Mouse (Mus musculus) MEL (cell line): ENCODE measurements around the gene Cpsf6. TPM values are rescaled to one million over a fixed set of nuclear protein-coding genes. Genes with fewer than 3 reads are reported as not detected.

ENCODE experiments used
- DNase-seq: peaks from one replicate; pipeline ENCODE4 v3.0.0; 2011; ENCODE audit warnings: low read depth, low spot score
- H3K27ac ChIP-seq: 2 replicates; pipeline ENCODE4 v1.5.1; 2012; ENCODE audit warnings: low read depth, mild to moderate bottlenecking, control low read depth, low read length, moderate library complexity; ENCODE audit not compliant: control insufficient read depth
- H3K27me3 ChIP-seq, 2 experiments: fragments of 150-350 bp in 1 of 2; sonication (generic) in 1 of 2; 2 replicates each; pipeline ENCODE4 v1.6.1; 2012; ENCODE audit warnings: low read length in 2 of 2, mild to moderate bottlenecking in 2 of 2, improper control_type of control experiment in 1 of 2, moderate library complexity in 1 of 2; ENCODE audit not compliant: insufficient read depth in 2 of 2, control insufficient read depth in 1 of 2
- H3K36me3 ChIP-seq, 2 experiments: 2 replicates each; pipeline ENCODE4 v1.6.1; 2012 to 2014; ENCODE audit warnings: low read length in 2 of 2, improper control_type of control experiment in 1 of 2, inconsistent platforms in 1 of 2, mild to moderate bottlenecking in 1 of 2; ENCODE audit not compliant: insufficient read depth in 2 of 2, control insufficient read depth in 1 of 2
- H3K4me1 ChIP-seq, 2 experiments: fragments of 150-350 bp in 1 of 2; sonication (generic) in 1 of 2; 2 replicates each; pipeline ENCODE4 v1.6.1; 2012; ENCODE audit warnings: low read length in 2 of 2, improper control_type of control experiment in 1 of 2, mild to moderate bottlenecking in 1 of 2; ENCODE audit not compliant: insufficient read depth in 2 of 2, control insufficient read depth in 1 of 2
- H3K4me3 ChIP-seq, 2 experiments: fragments of 150-350 bp in 1 of 2; sonication (generic) in 1 of 2; 2 replicates each; pipeline ENCODE4 v1.5.1; 2012; ENCODE audit warnings: low read depth in 2 of 2, low read length in 2 of 2, mild to moderate bottlenecking in 2 of 2, moderate library complexity in 2 of 2, control low read depth in 1 of 2, improper control_type of control experiment in 1 of 2; ENCODE audit not compliant: control insufficient read depth in 1 of 2, insufficient read depth in 1 of 2
- H3K79me2 ChIP-seq: 2 replicates; pipeline ENCODE4 v1.6.1; 2012; ENCODE audit warnings: mild to moderate bottlenecking, low read length, moderate library complexity; ENCODE audit not compliant: control insufficient read depth, poor library complexity, insufficient read depth
- H3K9ac ChIP-seq: 2 replicates; pipeline ENCODE4 v1.6.1; 2012; ENCODE audit warnings: low read depth, mild to moderate bottlenecking, control low read depth, low read length, moderate library complexity; ENCODE audit not compliant: control insufficient read depth, poor library complexity, severe bottlenecking
- H3K9me3 ChIP-seq: fragments of 150-350 bp; sonication (generic); replicated peaks from 2 replicates; pipeline ENCODE4 v1.6.1; 2012; ENCODE audit warnings: mild to moderate bottlenecking, low read length, improper control_type of control experiment, moderate library complexity; ENCODE audit not compliant: insufficient read depth
- CHD2 ChIP-seq: IDR thresholded peaks from 2 replicates; pipeline ENCODE4 v1.6.1; 2011; ENCODE audit warnings: low read length, improper control_type of control experiment
- E2F4 ChIP-seq: IDR thresholded peaks from 2 replicates; pipeline ENCODE4 v1.6.1; 2011; ENCODE audit warnings: low read depth, low read length, improper control_type of control experiment, borderline replicate concordance
- ELF1 ChIP-seq: IDR thresholded peaks from 2 replicates; pipeline ENCODE4 v1.6.1; 2014; ENCODE audit warnings: low read depth, mild to moderate bottlenecking, inconsistent platforms, low read length, improper control_type of control experiment, moderate library complexity
- EP300 ChIP-seq, 2 experiments: IDR thresholded peaks; 2 replicates each; pipeline ENCODE4 v1.6.1; 2011; ENCODE audit warnings: improper control_type of control experiment in 2 of 2, low read length in 2 of 2, low read depth in 1 of 2, mild to moderate bottlenecking in 1 of 2
- GATA1 ChIP-seq: IDR thresholded peaks from 2 replicates; pipeline ENCODE4 v1.6.1; 2011; ENCODE audit warnings: low read depth, low read length, improper control_type of control experiment
- HCFC1 ChIP-seq: IDR thresholded peaks from 2 replicates; pipeline ENCODE4 v1.6.1; 2012; ENCODE audit warnings: low read depth, mild to moderate bottlenecking, inconsistent platforms, low read length, improper control_type of control experiment, moderate library complexity
- KAT2A ChIP-seq: conservative IDR thresholded peaks from 2 replicates; pipeline ENCODE4 v1.6.1; 2012; ENCODE audit warnings: low read depth, low read length, improper control_type of control experiment, inconsistent platforms
- MAX ChIP-seq: IDR thresholded peaks from 2 replicates; pipeline ENCODE4 v1.6.1; 2011; ENCODE audit warnings: low read length, improper control_type of control experiment
- MEF2A ChIP-seq: IDR thresholded peaks from 2 replicates; pipeline ENCODE4 v1.6.1; 2014; ENCODE audit warnings: low read depth, mild to moderate bottlenecking, inconsistent platforms, low read length, improper control_type of control experiment; ENCODE audit not compliant: poor library complexity, insufficient replicate concordance, severe bottlenecking; ENCODE audit errors: extremely low read depth
- MYB ChIP-seq: IDR thresholded peaks from 2 replicates; pipeline ENCODE4 v1.6.1; 2011; ENCODE audit warnings: mild to moderate bottlenecking, low read depth, low read length, improper control_type of control experiment
- MYC ChIP-seq: IDR thresholded peaks from 2 replicates; pipeline ENCODE4 v1.6.1; 2011; ENCODE audit warnings: low read depth, mild to moderate bottlenecking, low read length, improper control_type of control experiment, moderate library complexity
- NRF1 ChIP-seq: IDR thresholded peaks from 2 replicates; pipeline ENCODE4 v1.6.1; 2014; ENCODE audit warnings: low read depth, mild to moderate bottlenecking, inconsistent platforms, low read length, improper control_type of control experiment, moderate library complexity; ENCODE audit not compliant: poor library complexity, insufficient read depth, severe bottlenecking
- POLR2AphosphoS2 ChIP-seq: IDR thresholded peaks from 2 replicates; pipeline ENCODE4 v1.6.1; 2011; ENCODE audit warnings: low read length, improper control_type of control experiment
- POLR2AphosphoS5 ChIP-seq: IDR thresholded peaks from 2 replicates; pipeline ENCODE4 v1.6.1; 2012; ENCODE audit warnings: low read depth, borderline replicate concordance, mild to moderate bottlenecking, inconsistent platforms, low read length, moderate library complexity, mixed read lengths
- SMC3 ChIP-seq: IDR thresholded peaks from 2 replicates; pipeline ENCODE4 v1.6.1; 2011; ENCODE audit warnings: low read depth, low read length, improper control_type of control experiment
- TAL1 ChIP-seq: IDR thresholded peaks from 2 replicates; pipeline ENCODE4 v1.6.1; 2012; ENCODE audit warnings: mild to moderate bottlenecking, inconsistent platforms, low read length, moderate library complexity, mixed read lengths
- UBTF ChIP-seq: IDR thresholded peaks from 2 replicates; pipeline ENCODE4 v1.6.1; 2012; ENCODE audit warnings: low read depth, mild to moderate bottlenecking, inconsistent platforms, low read length, improper control_type of control experiment, moderate library complexity, borderline replicate concordance; ENCODE audit not compliant: insufficient read depth
- USF1 ChIP-seq: IDR thresholded peaks from 2 replicates; pipeline ENCODE4 v1.6.1; 2014; ENCODE audit warnings: low read depth, mild to moderate bottlenecking, inconsistent platforms, low read length, improper control_type of control experiment, moderate library complexity
- USF2 ChIP-seq, 2 experiments: IDR thresholded peaks; 2 replicates each; pipeline ENCODE4 v1.6.1; 2011 to 2012; ENCODE audit warnings: improper control_type of control experiment in 2 of 2, low read length in 2 of 2, borderline replicate concordance in 1 of 2, inconsistent platforms in 1 of 2, low read depth in 1 of 2, mild to moderate bottlenecking in 1 of 2; ENCODE audit not compliant: insufficient read depth in 1 of 2
- ZKSCAN1 ChIP-seq: IDR thresholded peaks from 2 replicates; pipeline ENCODE4 v1.6.1; 2012; ENCODE audit warnings: low read depth, mild to moderate bottlenecking, inconsistent platforms, low read length, improper control_type of control experiment, moderate library complexity
- ZNF384 ChIP-seq: IDR thresholded peaks from 2 replicates; pipeline ENCODE4 v1.6.1; 2012; ENCODE audit warnings: low read depth, mild to moderate bottlenecking, inconsistent platforms, low read length, improper control_type of control experiment
- polyA plus RNA-seq, 2 experiments: library from polyadenylated mRNA; stranded (reverse) in 1 of 2; unstranded in 1 of 2; fragments of >175 nt in 1 of 2; fragments of >200 nt in 1 of 2; gene quantifications; 2 replicates each; pipeline versions ENCODE4 v1.2.1 to v1.2.4; 2012; ENCODE audit warnings: low replicate concordance in 2 of 2, low read depth in 1 of 2; ENCODE audit not compliant: insufficient read length in 2 of 2, insufficient read depth in 1 of 2, missing spikeins in 1 of 2
- total RNA-seq: library from RNA; depleted of rRNA; stranded (reverse); fragments of 300-350 nt; gene quantifications from 2 replicates; pipeline ENCODE4 v1.2.3, GENCODE M21; 2012

The Cpsf6 gene
- total and polyA plus RNA-seq, 3 experiments = 85.7 to 88.2 TPM; not detected in 1

DNA sequence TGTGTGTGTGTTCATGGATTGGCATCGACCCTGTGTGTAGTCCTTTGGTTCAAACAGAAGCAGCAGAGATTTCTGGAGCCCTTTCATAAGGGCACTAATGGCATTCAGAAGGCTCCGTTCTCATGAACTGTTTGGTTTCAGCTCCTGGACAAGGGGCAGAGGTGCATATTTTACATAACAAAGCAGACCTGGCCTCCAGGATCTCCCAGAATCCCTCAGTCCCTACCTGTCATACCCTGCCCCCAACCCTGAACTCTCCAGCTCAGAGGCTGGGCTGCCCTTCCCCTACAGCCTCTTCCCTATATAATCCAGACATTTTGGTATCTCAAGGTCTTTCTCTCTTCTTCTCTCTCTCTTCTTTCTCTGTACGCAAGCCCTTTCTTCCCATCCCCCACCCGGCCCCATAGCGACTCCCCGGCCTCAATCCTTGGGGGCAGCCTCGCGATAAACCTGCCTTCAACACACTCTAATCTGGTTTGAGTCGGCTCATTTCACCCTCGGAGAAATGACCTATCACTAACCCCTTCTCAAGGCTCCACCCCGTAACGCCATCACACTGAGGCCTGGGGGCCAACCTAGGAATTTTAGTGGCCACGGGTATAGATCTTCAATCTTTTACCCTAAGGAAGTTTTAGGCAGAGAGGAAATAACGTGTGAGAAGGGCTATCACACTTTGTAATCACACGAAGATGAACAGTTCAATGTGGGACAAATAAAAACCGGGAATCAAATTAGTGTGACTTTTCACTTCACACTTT lies 32.1 kb upstream of the Cpsf6 start:
- H3K79me2 ChIP-seq = no peaks in the 10 kb centered on the region
- H3K27me3 ChIP-seq = no peaks in the 10 kb centered on the region
- H3K9ac ChIP-seq = peak overlapping the region; percentile 24; the same call in 1 of the 2 replicates
- peak overlapping the region; percentile 54; the same call in 1 of the 2 replicates for H3K27ac ChIP-seq
- DNase-seq = peak; percentile 51
- H3K4me3 ChIP-seq = peak overlapping the region in 1 of 2 experiments; percentile 22; a peak in 1 of 4 replicates
- no peaks in the 10 kb centered on the region for H3K9me3 ChIP-seq
- peaks cover 0 to 15% of the 10 kb centered on the region in 2 experiments; a peak in 2 of 4 replicates for H3K36me3 ChIP-seq
- TF ChIP-seq EP300 (IDR thresholded peaks at IDR 0.05; ENCODE audit: low read depth in 1 of 2, low read length in 2 of 2) (0 out of 4 replicates have a peak, but pooled peaks of 1 of the 2 experiments have one; percentile 11), USF2 (IDR thresholded peaks at IDR 0.05; ENCODE audit: borderline replicate concordance in 1 of 2, insufficient read depth in 1 of 2, low read depth in 1 of 2, low read length in 2 of 2) (no peak), CHD2 (peak; percentile 65), KAT2A (no peak), NRF1 (no peak)
- peaks cover 10 to 27% of the 10 kb centered on the region in 2 experiments for H3K4me1 ChIP-seq

DNA sequence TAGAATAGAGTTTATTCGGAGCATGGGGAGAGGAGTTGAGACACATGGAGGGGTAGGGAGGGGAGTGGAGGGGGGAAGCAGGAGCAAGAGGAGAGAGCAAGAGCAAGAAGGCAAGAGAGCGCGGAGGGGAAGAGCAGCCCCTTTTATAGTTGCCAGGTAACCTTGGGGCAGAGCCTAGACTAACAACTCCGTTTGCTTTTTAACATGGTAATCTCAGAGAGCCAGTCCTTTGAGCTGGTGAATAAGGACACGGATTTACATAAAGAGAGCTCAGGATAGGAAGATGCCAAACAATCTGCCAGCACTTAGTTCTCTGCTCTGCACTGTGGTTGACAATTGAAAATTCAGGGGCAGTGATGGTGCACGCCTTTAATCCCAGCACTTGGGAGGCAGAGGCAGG lies 31.3 kb upstream of the Cpsf6 start:
- Histone ChIP-seq H3K79me2 (no peaks in the 10 kb centered on the region), H3K27me3 (no peaks in the 10 kb centered on the region), H3K4me3 (no peak overlapping the region), H3K36me3 (peaks cover 0 to 15% of the 10 kb centered on the region in 2 experiments; a peak in 2 of 4 replicates), H3K4me1 (peaks cover 10 to 28% of the 10 kb centered on the region in 2 experiments), H3K9ac (no peak overlapping the region), H3K9me3 (no peaks in the 10 kb centered on the region), H3K27ac (no peak overlapping the region)
- no peak for DNase-seq
- TF ChIP-seq MAX (no peak), MEF2A (no peak), TAL1 (no peak)

DNA sequence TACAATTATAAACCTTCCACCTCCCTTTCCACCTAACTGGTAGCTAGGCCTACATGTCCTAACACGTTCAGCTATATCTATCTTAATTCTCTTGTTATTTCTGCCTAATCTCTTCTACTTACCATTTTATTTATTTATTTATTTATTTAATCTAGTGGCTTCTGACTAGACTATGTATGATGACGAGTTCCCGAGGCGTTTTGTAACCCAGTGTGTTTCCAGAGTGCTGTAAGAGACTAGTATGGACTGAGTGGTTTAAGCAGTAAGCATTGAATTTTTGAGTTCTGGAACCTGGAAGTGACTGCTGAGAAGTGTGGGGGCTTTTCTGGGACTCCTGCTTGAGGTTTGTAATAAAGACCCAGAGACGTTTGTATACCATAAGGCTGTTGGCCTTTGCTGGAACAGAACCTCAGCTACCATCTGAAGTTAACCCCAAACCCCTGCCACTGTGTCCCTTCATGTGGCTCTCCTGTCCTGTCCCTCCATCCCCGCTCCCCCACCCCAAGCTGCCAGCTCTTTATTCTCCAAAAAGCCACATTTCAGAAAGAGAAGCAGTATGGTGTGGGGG lies 30.8 kb upstream of the Cpsf6 start:
- Histone ChIP-seq H3K9me3 (no peaks in the 10 kb centered on the region), H3K4me3 (no peak overlapping the region; a peak in 1 of 4 replicates), H3K9ac (no peak overlapping the region; the same call in 1 of the 2 replicates), H3K36me3 (peaks cover 0 to 15% of the 10 kb centered on the region in 2 experiments; a peak in 2 of 4 replicates), H3K27ac (no peak overlapping the region), H3K27me3 (no peaks in the 10 kb centered on the region), H3K79me2 (no peaks in the 10 kb centered on the region), H3K4me1 (peaks cover 12 to 33% of the 10 kb centered on the region in 2 experiments)
- no peak for DNase-seq
- no peak for TF ChIP-seq TAL1
- no peak for TF ChIP-seq SMC3
- no peak for TF ChIP-seq E2F4
- no peak for TF ChIP-seq POLR2AphosphoS2
- TF ChIP-seq CHD2 = no peak
- no peak for TF ChIP-seq POLR2AphosphoS5
- no peak for TF ChIP-seq MAX
- TF ChIP-seq USF1 = no peak
- no peak for TF ChIP-seq MYB
- TF ChIP-seq UBTF = no peak
- TF ChIP-seq ZKSCAN1 = no peak
- no peak for TF ChIP-seq ELF1
- TF ChIP-seq GATA1 = no peak
- TF ChIP-seq HCFC1 = no peak
- TF ChIP-seq ZNF384 = no peak
- no peak for TF ChIP-seq MYC
